ENCODE assay signal across 23 mouse cellular contexts in genomic region chr11:24308253-24308633, GRCm38 (mm10).
DNase-seq lines count a peak whose midpoint lies in the region; ATAC-seq and TF ChIP-seq lines count a peak whose summit lies in the region.
"Had no signal": no experiment of that assay in that cellular context is flagged by ENCODE, and none has a peak within 500 bp of the region (broad histone marks: within the 10 kb centered on the region; RNA-seq: fewer than 3 reads in every experiment).

No protein-coding gene starts in this region.

- H3K9me3 ChIP-seq in forebrain, embryonic 12.5 days, result 0 out of 2 replicates have a peak, but pooled peaks cover 6% of the 10 kb centered on the region
- H3K9me3 ChIP-seq in forebrain, postnatal 0 days (ENCODE audit: low read length), result no peaks in the 10 kb centered on the region
- peaks cover 5% of the 10 kb centered on the region; the same call in 1 of the 2 replicates for H3K9me3 ChIP-seq in midbrain, embryonic 10.5 days (replicated peaks)
- H3K9me3 ChIP-seq in midbrain, postnatal 0 days (ENCODE audit: low read length), result no peaks in the 10 kb centered on the region
- peaks cover 2% of the 10 kb centered on the region; the same call in 1 of the 2 replicates for H3K9me3 ChIP-seq in embryonic facial prominence, embryonic 10.5 days
- H3K9me3 ChIP-seq in limb, embryonic 11.5 days (ENCODE audit: control insufficient read depth, low read length), result no peaks in the 10 kb centered on the region
- H3K9me3 ChIP-seq: stomach, embryonic 15.5 days had no signal

- peak overlapping the region; percentile 14 for H3K27ac ChIP-seq in forebrain, embryonic 12.5 days
- no peak overlapping the region for H3K27ac ChIP-seq in forebrain, postnatal 0 days (ENCODE audit: low read depth, low read length)
- peak overlapping the region; percentile 85 for H3K27ac ChIP-seq in midbrain, embryonic 10.5 days (replicated peaks)
- no peak overlapping the region for H3K27ac ChIP-seq in midbrain, postnatal 0 days (ENCODE audit: low read depth, low read length)
- peak overlapping the region; percentile 73 for H3K27ac ChIP-seq in embryonic facial prominence, embryonic 10.5 days (replicated peaks)
- H3K27ac ChIP-seq in limb, embryonic 11.5 days (replicated peaks; ENCODE audit: low read depth, low read length), result peak overlapping the region; percentile 42; the same call in 1 of the 2 replicates
- H3K27ac ChIP-seq: heart, embryonic 13.5 days; limb, embryonic 13.5 days; liver, embryonic 14.5 days; stomach, embryonic 15.5 days had no signal

- H3K4me2 ChIP-seq in forebrain, embryonic 12.5 days, result no peak overlapping the region
- no peak overlapping the region for H3K4me2 ChIP-seq in forebrain, postnatal 0 days (ENCODE audit: low read depth)
- no peak overlapping the region for H3K4me2 ChIP-seq in midbrain, postnatal 0 days (ENCODE audit: low read depth, low read length, poor library complexity, severe bottlenecking)
- no peak overlapping the region for H3K4me2 ChIP-seq in limb, embryonic 11.5 days (ENCODE audit: low read depth, severe bottlenecking)
- H3K4me2 ChIP-seq: heart, embryonic 13.5 days; limb, embryonic 13.5 days; stomach, embryonic 15.5 days had no signal

- WGBS in forebrain, embryonic 12.5 days, result 21% methylated on average over 1 of the region's 1 CpGs
- 14% methylated on average over 1 of the region's 1 CpGs for WGBS in forebrain, postnatal 0 days
- 19% methylated on average over 1 of the region's 1 CpGs for WGBS in midbrain, embryonic 10.5 days
- WGBS in midbrain, postnatal 0 days, result 8% methylated on average over 1 of the region's 1 CpGs
- 10% methylated on average over 1 of the region's 1 CpGs for WGBS in embryonic facial prominence, embryonic 10.5 days
- WGBS in limb, embryonic 11.5 days, result 47% methylated on average over 1 of the region's 1 CpGs

- no peaks in the 10 kb centered on the region for H3K36me3 ChIP-seq in forebrain, embryonic 12.5 days (replicated peaks)
- H3K36me3 ChIP-seq in forebrain, postnatal 0 days (ENCODE audit: insufficient read depth), result no peaks in the 10 kb centered on the region
- H3K36me3 ChIP-seq in midbrain, embryonic 10.5 days, result no peaks in the 10 kb centered on the region
- no peaks in the 10 kb centered on the region for H3K36me3 ChIP-seq in midbrain, postnatal 0 days (ENCODE audit: insufficient read depth, low read length)
- H3K36me3 ChIP-seq in embryonic facial prominence, embryonic 10.5 days (replicated peaks), result no peaks in the 10 kb centered on the region
- H3K36me3 ChIP-seq in limb, embryonic 11.5 days (ENCODE audit: control insufficient read depth, insufficient read depth, low read length), result no peaks in the 10 kb centered on the region
- H3K36me3 ChIP-seq: heart, embryonic 13.5 days; limb, embryonic 13.5 days; stomach, embryonic 15.5 days had no signal

- DNase-seq in forebrain, postnatal 0 days, result no peak
- no peak for DNase-seq in midbrain, embryonic 10.5 days (ENCODE audit: low spot score)
- DNase-seq in midbrain, postnatal 0 days (ENCODE audit: low spot score), result no peak
- no peak for DNase-seq in embryonic facial prominence, embryonic 10.5 days (ENCODE audit: low spot score)
- no peak for DNase-seq in limb, embryonic 11.5 days (ENCODE audit: low spot score)
- no peak for DNase-seq in gastrocnemius, postnatal 4 days (ENCODE audit: low spot score in 2 of 2)
- DNase-seq: adrenal gland, postnatal 14 days; cerebellum, adult 18-20 months; cerebellum, postnatal 36 days; gastrocnemius, postnatal 25 days; heart, postnatal 36 days; kidney, adult 18-20 months; kidney, postnatal 36 days; layer of hippocampus, adult 9-11 months; spleen, adult 18-20 months had no signal

- no peak overlapping the region for H3K4me3 ChIP-seq in forebrain, embryonic 12.5 days (replicated peaks)
- H3K4me3 ChIP-seq in forebrain, postnatal 0 days (ENCODE audit: low read depth, low read length), result no peak overlapping the region
- no peak overlapping the region for H3K4me3 ChIP-seq in midbrain, embryonic 10.5 days
- H3K4me3 ChIP-seq in midbrain, postnatal 0 days (ENCODE audit: low read depth, low read length), result no peak overlapping the region
- no peak overlapping the region for H3K4me3 ChIP-seq in embryonic facial prominence, embryonic 10.5 days
- no peak overlapping the region for H3K4me3 ChIP-seq in limb, embryonic 11.5 days (ENCODE audit: low read depth, low read length)
- H3K4me3 ChIP-seq: erythroblast, embryonic 14.5 days; heart, embryonic 13.5 days; limb, embryonic 13.5 days; megakaryocyte, embryonic 14.5 days; stomach, embryonic 15.5 days had no signal

- peaks cover 35% of the 10 kb centered on the region for H3K4me1 ChIP-seq in forebrain, embryonic 12.5 days
- H3K4me1 ChIP-seq in forebrain, postnatal 0 days (ENCODE audit: insufficient read depth), result peaks cover 9% of the 10 kb centered on the region
- peaks cover 46% of the 10 kb centered on the region for H3K4me1 ChIP-seq in midbrain, embryonic 10.5 days
- peaks cover 6% of the 10 kb centered on the region; the same call in 1 of the 2 replicates for H3K4me1 ChIP-seq in midbrain, postnatal 0 days (ENCODE audit: insufficient read depth, low read length)
- peaks cover 43% of the 10 kb centered on the region for H3K4me1 ChIP-seq in embryonic facial prominence, embryonic 10.5 days
- H3K4me1 ChIP-seq in limb, embryonic 11.5 days (ENCODE audit: control insufficient read depth, insufficient read depth, low read length), result peaks cover 22% of the 10 kb centered on the region

- no peak for TF ChIP-seq CTCF in forebrain, postnatal 0 days (IDR thresholded peaks at IDR 0.05; ENCODE audit: low read depth)
- no peak for TF ChIP-seq CTCF in midbrain, postnatal 0 days (IDR thresholded peaks at IDR 0.05)

- H3K27me3 ChIP-seq in forebrain, embryonic 12.5 days, result peaks cover 10% of the 10 kb centered on the region
- no peaks in the 10 kb centered on the region for H3K27me3 ChIP-seq in forebrain, postnatal 0 days (ENCODE audit: insufficient read depth, low read length)
- H3K27me3 ChIP-seq in midbrain, embryonic 10.5 days (ENCODE audit: low read depth, poor library complexity, severe bottlenecking), result peaks cover 26% of the 10 kb centered on the region
- H3K27me3 ChIP-seq in midbrain, postnatal 0 days (ENCODE audit: insufficient read depth, low read length), result no peaks in the 10 kb centered on the region
- H3K27me3 ChIP-seq in embryonic facial prominence, embryonic 10.5 days (replicated peaks; ENCODE audit: low read depth, poor library complexity, severe bottlenecking), result peaks cover 14% of the 10 kb centered on the region
- no peaks in the 10 kb centered on the region for H3K27me3 ChIP-seq in limb, embryonic 11.5 days (ENCODE audit: control insufficient read depth, insufficient read depth, low read length)
- H3K27me3 ChIP-seq: limb, embryonic 13.5 days; stomach, embryonic 15.5 days had no signal

- H3K9ac ChIP-seq in forebrain, embryonic 12.5 days, result no peak overlapping the region
- no peak overlapping the region for H3K9ac ChIP-seq in forebrain, postnatal 0 days
- H3K9ac ChIP-seq in midbrain, postnatal 0 days (replicated peaks; ENCODE audit: low read length, poor library complexity, severe bottlenecking), result no peak overlapping the region
- no peak overlapping the region for H3K9ac ChIP-seq in limb, embryonic 11.5 days (ENCODE audit: low read length)
- H3K9ac ChIP-seq: heart, embryonic 13.5 days; limb, embryonic 13.5 days; liver, embryonic 14.5 days; stomach, embryonic 15.5 days had no signal

- ATAC-seq in forebrain, embryonic 12.5 days (ENCODE audit: low FRiP score), result no peak
- no peak for ATAC-seq in forebrain, postnatal 0 days
- ATAC-seq in midbrain, postnatal 0 days (ENCODE audit: low FRiP score), result no peak
- 0 out of 2 replicates have a peak, but pooled peaks have one; percentile 8 for ATAC-seq in limb, embryonic 11.5 days (ENCODE audit: insufficient number of reproducible peaks, low FRiP score, low TSS enrichment, low read depth)
- ATAC-seq: lung, postnatal 0 days had no signal

Comparison
In these comparisons a context has a peak if more than half of its experiments do, and no peak if none do; other contexts are left out.
1. H3K27ac ChIP-seq: peak in forebrain, embryonic 12.5 days (single experiment), midbrain, embryonic 10.5 days (single experiment), embryonic facial prominence, embryonic 10.5 days (single experiment) and limb, embryonic 11.5 days (single experiment); none in forebrain, postnatal 0 days (single experiment) and midbrain, postnatal 0 days (single experiment).